Mouse (Mus musculus) liver, postnatal 0 days (tissue): ENCODE measurements around the gene Igf2bp3. TPM values are rescaled to one million over a fixed set of nuclear protein-coding genes. Genes with fewer than 3 reads are reported as not detected.

Experiments used
- ATAC-seq: fragments of 200-750 bp; cut with Nextera tagmentation; 2 replicates; pipeline ENCODE4 v1.8.0; 2017; ENCODE audit warnings: mild to moderate bottlenecking, moderate library complexity
- DNase-seq: peaks from one replicate; pipeline ENCODE4 v3.0.0-alpha.2; 2016
- H3K27ac ChIP-seq: fragments of 300-500 bp; sonication (generic); 2 replicates; pipeline ENCODE4 v1.5.1; 2014; ENCODE audit warnings: antibody characterized with exemption, moderate library complexity, mild to moderate bottlenecking, low read depth
- H3K27me3 ChIP-seq: fragments of 300-500 bp; sonication (generic); 2 replicates; pipeline ENCODE4 v1.6.1; 2014; ENCODE audit warnings: low read length, control low read depth, mixed read lengths; ENCODE audit not compliant: insufficient read depth
- H3K36me3 ChIP-seq: fragments of 300-500 bp; sonication (generic); replicated peaks from 2 replicates; pipeline ENCODE4 v1.6.1; 2014; ENCODE audit warnings: mild to moderate bottlenecking, control low read depth, low read length, moderate library complexity, mixed read lengths; ENCODE audit not compliant: insufficient read depth
- H3K4me1 ChIP-seq: fragments of 300-500 bp; sonication (generic); 2 replicates; pipeline ENCODE4 v1.6.1; 2014; ENCODE audit warnings: antibody characterized with exemption, mild to moderate bottlenecking, control low read depth; ENCODE audit not compliant: insufficient read depth
- H3K4me2 ChIP-seq: fragments of 300-500 bp; sonication (generic); 2 replicates; pipeline ENCODE4 v1.6.1; 2014; ENCODE audit warnings: low read depth, mild to moderate bottlenecking, low read length, moderate library complexity, mixed read lengths
- H3K4me3 ChIP-seq: fragments of 300-500 bp; sonication (generic); 2 replicates; pipeline ENCODE4 v1.5.1; 2014; ENCODE audit warnings: low read depth, low read length
- H3K9ac ChIP-seq: fragments of 300-500 bp; sonication (generic); replicated peaks from 2 replicates; pipeline ENCODE4 v1.6.1; 2014; ENCODE audit warnings: mild to moderate bottlenecking, moderate library complexity
- H3K9me3 ChIP-seq: fragments of 300-500 bp; sonication (generic); 2 replicates; pipeline ENCODE4 v1.6.1; 2016; ENCODE audit warnings: mild to moderate bottlenecking, control low read depth, low read length, mixed read lengths
- CTCF ChIP-seq: sonication (generic); IDR thresholded peaks from 2 replicates; pipeline ENCODE4 v1.5.1; 2016; ENCODE audit warnings: antibody characterized with exemption, low read depth
- EP300 ChIP-seq: IDR thresholded peaks from 2 replicates; pipeline ENCODE4 v1.6.1; 2016; ENCODE audit warnings: antibody characterized with exemption, low read depth, mild to moderate bottlenecking
- WGBS: fragments of 180-500 bp; shearing (Covaris S2); extraction: QIAGEN DNeasy Blood & Tissue Kit; methylation state at CpG from one replicate; pipeline ENCODE4 v1.1.7; 2014; ENCODE audit not compliant: insufficient replicate concordance; 5-methylcytosine and 5-hydroxymethylcytosine counted together
- polyA plus RNA-seq: library from polyadenylated mRNA; unstranded; fragments of >200 nt; fragmentation: Nextera tagmentation; extraction: Ambion mirVana; gene quantifications from 2 replicates; pipeline ENCODE4 v1.2.1, GENCODE M21; 2015

The Igf2bp3 gene
- polyA plus RNA-seq, 1 experiment from 2014 or later = 31.3 TPM

DNA sequence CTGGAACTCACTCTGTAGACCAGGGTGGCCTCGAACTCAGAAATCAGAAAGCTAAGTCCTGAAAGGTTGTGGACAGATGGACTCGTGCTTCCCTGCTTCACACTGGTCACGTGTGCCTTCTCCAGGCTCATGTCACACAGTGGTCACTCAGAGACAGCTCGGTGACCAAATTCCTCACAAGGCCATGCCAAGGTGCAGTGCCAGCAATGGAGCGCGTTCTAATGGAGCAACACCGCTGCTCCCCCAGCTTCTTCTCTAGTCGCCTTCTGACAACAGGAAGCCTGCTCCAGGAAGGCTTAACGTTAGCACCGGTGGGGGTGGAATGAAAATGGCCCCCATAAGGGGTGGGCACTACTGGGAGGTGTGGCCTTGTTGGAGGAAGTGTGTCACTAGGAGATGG is 119.8 kb downstream of the Igf2bp3 start:
- peaks cover 48% of the 10 kb centered on the region for H3K36me3 ChIP-seq
- H3K9ac ChIP-seq = no peak overlapping the region
- H3K27me3 ChIP-seq = no peaks in the 10 kb centered on the region
- no peak overlapping the region for H3K4me3 ChIP-seq
- no peak overlapping the region for H3K27ac ChIP-seq
- H3K4me2 ChIP-seq = no peak overlapping the region
- no peak for DNase-seq
- no peak for ATAC-seq
- H3K9me3 ChIP-seq = no peaks in the 10 kb centered on the region
- no peak for TF ChIP-seq CTCF
- no peak for TF ChIP-seq EP300
- peaks cover 12% of the 10 kb centered on the region for H3K4me1 ChIP-seq
- WGBS = 84% methylated on average over 10 of the region's 10 CpGs

DNA sequence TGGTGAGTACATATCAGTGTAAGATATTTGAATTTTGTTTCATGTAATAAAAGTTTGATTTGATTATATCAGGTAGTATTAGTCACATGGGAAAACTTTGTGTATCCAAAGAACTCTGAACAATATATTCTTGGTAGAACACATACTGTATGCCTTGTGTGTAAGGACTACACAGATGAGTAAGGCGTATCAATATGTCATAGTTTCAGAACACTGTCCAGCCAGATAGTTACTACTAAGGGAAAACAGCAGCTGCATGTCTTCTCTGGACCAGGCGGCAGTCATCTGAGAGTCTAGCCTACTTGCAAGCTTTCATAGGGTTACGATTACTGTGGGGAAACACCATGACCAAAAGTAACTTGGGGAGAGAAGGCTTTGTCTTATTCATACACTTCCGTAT is 131.7 kb downstream of the Igf2bp3 start:
- no peak for ATAC-seq
- H3K4me3 ChIP-seq = no peak overlapping the region
- no peaks in the 10 kb centered on the region for H3K9me3 ChIP-seq
- WGBS = 90% methylated on average over 4 of the region's 4 CpGs
- H3K27ac ChIP-seq = no peak overlapping the region
- no peaks in the 10 kb centered on the region for H3K4me1 ChIP-seq
- H3K9ac ChIP-seq = no peak overlapping the region
- peaks cover 42% of the 10 kb centered on the region for H3K36me3 ChIP-seq
- no peak overlapping the region for H3K4me2 ChIP-seq
- TF ChIP-seq CTCF = no peak
- TF ChIP-seq EP300 = no peak
- no peaks in the 10 kb centered on the region for H3K27me3 ChIP-seq
- no peak for DNase-seq

- no peak overlapping the region for H3K4me2 ChIP-seq
- H3K27me3 ChIP-seq = no peaks in the 10 kb centered on the region
- no peak for TF ChIP-seq EP300
- TF ChIP-seq CTCF = no peak
- WGBS = 74% methylated on average over 1 of the region's 1 CpGs
- H3K9ac ChIP-seq = no peak overlapping the region
- no peak overlapping the region for H3K4me3 ChIP-seq
- DNase-seq (no peak), ATAC-seq (no peak)
- peaks cover 4% of the 10 kb centered on the region for H3K4me1 ChIP-seq
- H3K9me3 ChIP-seq = no peaks in the 10 kb centered on the region
- H3K36me3 ChIP-seq = peaks cover 15% of the 10 kb centered on the region
- no peak overlapping the region for H3K27ac ChIP-seq
Observed at GRCm38 (mm10) chr6:49079313-49079712, 135.4 kb downstream of the Igf2bp3 start.

GRCm38 (mm10) chr6:49077894-49078293 is 136.9 kb downstream of the Igf2bp3 start:
- H3K4me1 ChIP-seq = peaks cover 8% of the 10 kb centered on the region
- no peak overlapping the region for H3K27ac ChIP-seq
- no peak overlapping the region for H3K9ac ChIP-seq
- DNase-seq = no peak
- H3K36me3 ChIP-seq = 0 out of 2 replicates have a peak, but pooled peaks cover 4% of the 10 kb centered on the region
- no peak overlapping the region for H3K4me2 ChIP-seq
- H3K27me3 ChIP-seq = no peaks in the 10 kb centered on the region
- 82% methylated on average over 2 of the region's 2 CpGs for WGBS
- no peak overlapping the region for H3K4me3 ChIP-seq
- no peak for ATAC-seq
- TF ChIP-seq CTCF = no peak
- no peak for TF ChIP-seq EP300
- no peaks in the 10 kb centered on the region for H3K9me3 ChIP-seq

- H3K4me1 ChIP-seq = peaks cover 8% of the 10 kb centered on the region
- TF ChIP-seq CTCF (no peak), EP300 (no peak)
- H3K27me3 ChIP-seq = no peaks in the 10 kb centered on the region
- peak overlapping the region; percentile 77 for H3K4me2 ChIP-seq
- peak overlapping the region; percentile 89 for H3K9ac ChIP-seq
- no peaks in the 10 kb centered on the region for H3K9me3 ChIP-seq
- H3K4me3 ChIP-seq = peak overlapping the region; percentile 82
- no peaks in the 10 kb centered on the region for H3K36me3 ChIP-seq
- peak overlapping the region; percentile 87 for H3K27ac ChIP-seq
- under 1% methylated on average over 19 of the region's 19 CpGs for WGBS
- no peak for DNase-seq
- peak; percentile 61 for ATAC-seq
Observed at GRCm38 (mm10) chr6:49074117-49074490, 140.7 kb downstream of the Igf2bp3 start.

- WGBS = under 1% methylated on average over 49 of the region's 49 CpGs
- Histone ChIP-seq H3K4me2 (peak within 1 kb of the TSS; percentile 77), H3K9ac (peak within 1 kb of the TSS; percentile 89), H3K4me1 (peaks cover 8% of the 10 kb centered on the region), H3K9me3 (no peaks in the 10 kb centered on the region), H3K36me3 (no peaks in the 10 kb centered on the region), H3K27ac (peak within 1 kb of the TSS; percentile 87), H3K4me3 (peak within 1 kb of the TSS; percentile 82), H3K27me3 (no peaks in the 10 kb centered on the region)
- DNase-seq (peak; percentile 95), ATAC-seq (peak; percentile 96)
- TF ChIP-seq EP300 = peak; percentile 42; the same call in 1 of the 2 replicates
- no peak for TF ChIP-seq CTCF
Observed at GRCm38 (mm10) chr6:49073304-49074116, 141.2 kb downstream of the Igf2bp3 start, which contains the start of gene Malsu1. Malsu1 (plus strand) TSS chr6:49073795.
